Mouse (Mus musculus) 3134 (cell line): ENCODE measurements at regions not wholly inside any gene's neighbourhood (a gene's known extent, or its start where the extent isn't known, plus 50 kb on each side); places are given as distances from the start of the nearest gene placed in this dataset.

Experiments used
- DNase-seq: peaks from one replicate; pipeline ENCODE4 v3.0.0-alpha.2; 2011; ENCODE audit warnings: low spot score; ENCODE audit not compliant: insufficient read length; ENCODE audit errors: extremely low read depth

GRCm38 (mm10) chr5:74888934-74889333 is 155.6 kb downstream of the Chic2 start:
- no peak for DNase-seq

- no peak for DNase-seq
Observed at GRCm38 (mm10) chr5:74885958-74886357, 158.6 kb downstream of the Chic2 start.

- no peak for DNase-seq
Observed at GRCm38 (mm10) chr5:74882563-74882962, 162.0 kb downstream of the Chic2 start.

GRCm38 (mm10) chr5:74880669-74881226 is 163.8 kb downstream of the Chic2 start:
- DNase-seq, result no peak

GRCm38 (mm10) chr5:74880048-74880437 is 164.5 kb downstream of the Chic2 start:
- no peak for DNase-seq

- no peak for DNase-seq
Observed at GRCm38 (mm10) chr5:74879098-74880047, 165.2 kb downstream of the Chic2 start.

- DNase-seq, result no peak
Observed at GRCm38 (mm10) chr5:74877595-74877994, 167.0 kb downstream of the Chic2 start.

- DNase-seq, result no peak
Observed at GRCm38 (mm10) chr5:74877185-74877584, 167.4 kb downstream of the Chic2 start.

GRCm38 (mm10) chr5:74874691-74875090 is 169.9 kb downstream of the Chic2 start:
- no peak for DNase-seq

GRCm38 (mm10) chr5:74870615-74871014 is 167.9 kb upstream of the Lnx1 start:
- DNase-seq, result no peak

GRCm38 (mm10) chr5:74867113-74867785 is 164.5 kb upstream of the Lnx1 start:
- no peak for DNase-seq

GRCm38 (mm10) chr5:74866697-74867096 is 164.0 kb upstream of the Lnx1 start:
- no peak for DNase-seq

GRCm38 (mm10) chr5:74865446-74865845 is 162.7 kb upstream of the Lnx1 start:
- no peak for DNase-seq

- no peak for DNase-seq
Observed at GRCm38 (mm10) chr5:74864540-74865157, 161.9 kb upstream of the Lnx1 start.

- DNase-seq, result no peak
Observed at GRCm38 (mm10) chr5:74861297-74861696, 158.6 kb upstream of the Lnx1 start.

GRCm38 (mm10) chr5:74857861-74858260 is 155.1 kb upstream of the Lnx1 start:
- DNase-seq, result no peak

GRCm38 (mm10) chr5:74857161-74857560 is 154.4 kb upstream of the Lnx1 start:
- no peak for DNase-seq

GRCm38 (mm10) chr5:74847824-74848223 is 145.1 kb upstream of the Lnx1 start:
- no peak for DNase-seq

- no peak for DNase-seq
Observed at GRCm38 (mm10) chr5:74846674-74847073, 144.0 kb upstream of the Lnx1 start.

- no peak for DNase-seq
Observed at GRCm38 (mm10) chr5:74834401-74834800, 131.7 kb upstream of the Lnx1 start.

- no peak for DNase-seq
Observed at GRCm38 (mm10) chr5:74833887-74834286, 131.2 kb upstream of the Lnx1 start.
